Mouse (Mus musculus) midbrain, embryonic 11.5 days (tissue): ENCODE measurements at regions not wholly inside any gene's neighbourhood (a gene's known extent, or its start where the extent isn't known, plus 50 kb on each side); places are given as distances from the start of the nearest gene placed in this dataset.

Experiments
- ATAC-seq: fragments of 200-750 bp; cut with Nextera tagmentation; 2 replicates; pipeline ENCODE4 v1.8.0; 2017; ENCODE audit warnings: moderate TSS enrichment, moderate library complexity; ENCODE audit not compliant: low FRiP score
- DNase-seq: peaks from one replicate; pipeline ENCODE4 v3.0.0; 2015; ENCODE audit warnings: low spot score; ENCODE audit errors: missing footprints
- H3K27ac ChIP-seq: fragments of 300-500 bp; sonication (generic); 2 replicates; pipeline ENCODE4 v1.5.1; 2014; ENCODE audit warnings: low read depth, low read length
- H3K27me3 ChIP-seq: fragments of 300-500 bp; sonication (generic); 2 replicates; pipeline ENCODE4 v1.6.1; 2014; ENCODE audit warnings: mild to moderate bottlenecking, low read length, moderate library complexity, mixed read lengths; ENCODE audit not compliant: control insufficient read depth, insufficient read depth
- H3K36me3 ChIP-seq: fragments of 300-500 bp; sonication (generic); 2 replicates; pipeline ENCODE4 v1.6.1; 2014; ENCODE audit warnings: mild to moderate bottlenecking, low read length, moderate library complexity, mixed read lengths; ENCODE audit not compliant: control insufficient read depth, insufficient read depth
- H3K4me1 ChIP-seq: fragments of 300-500 bp; sonication (generic); 2 replicates; pipeline ENCODE4 v1.6.1; 2014; ENCODE audit warnings: low read length; ENCODE audit not compliant: control insufficient read depth, insufficient read depth
- H3K4me2 ChIP-seq: fragments of 300-500 bp; sonication (generic); 2 replicates; pipeline ENCODE4 v1.6.1; 2014; ENCODE audit warnings: mild to moderate bottlenecking, moderate library complexity
- H3K4me3 ChIP-seq: fragments of 300-500 bp; sonication (generic); 2 replicates; pipeline ENCODE4 v1.5.1; 2014; ENCODE audit warnings: low read depth, low read length
- H3K9ac ChIP-seq: fragments of 300-500 bp; sonication (generic); 2 replicates; pipeline ENCODE4 v1.6.1; 2014; ENCODE audit warnings: low read length
- H3K9me3 ChIP-seq: fragments of 300-500 bp; sonication (generic); 2 replicates; pipeline ENCODE4 v1.6.1; 2016; ENCODE audit warnings: low read length; ENCODE audit not compliant: control insufficient read depth
- WGBS: fragments of 180-500 bp; shearing (Covaris S2); extraction: QIAGEN DNeasy Blood & Tissue Kit; methylation state at CpG from one replicate; pipeline ENCODE4 v1.1.7; 2014; 5-methylcytosine and 5-hydroxymethylcytosine counted together

- DNase-seq, result no peak
- no peak overlapping the region for H3K4me3 ChIP-seq
- no peak overlapping the region for H3K4me2 ChIP-seq
- 95% methylated on average over 5 of the region's 5 CpGs for WGBS
- no peak overlapping the region for H3K27ac ChIP-seq
- H3K36me3 ChIP-seq, result no peaks in the 10 kb centered on the region
- no peaks in the 10 kb centered on the region for H3K27me3 ChIP-seq
- no peaks in the 10 kb centered on the region for H3K9me3 ChIP-seq
- no peaks in the 10 kb centered on the region for H3K4me1 ChIP-seq
- H3K9ac ChIP-seq, result no peak overlapping the region
- no peak for ATAC-seq
Observed at GRCm38 (mm10) chr2:178685211-178685610, 254.9 kb downstream of the Cdh26 start.

GRCm38 (mm10) chr2:178686167-178686601, 255.9 kb downstream of the Cdh26 start:
- Histone ChIP-seq H3K4me3 (no peak overlapping the region), H3K9me3 (no peaks in the 10 kb centered on the region), H3K27ac (no peak overlapping the region), H3K4me1 (no peaks in the 10 kb centered on the region), H3K36me3 (no peaks in the 10 kb centered on the region), H3K9ac (no peak overlapping the region), H3K4me2 (no peak overlapping the region), H3K27me3 (no peaks in the 10 kb centered on the region)
- no peak for DNase-seq
- WGBS, result 58% methylated on average over 7 of the region's 7 CpGs
- ATAC-seq, result peak; percentile 56; the same call in 1 of the 2 replicates

GRCm38 (mm10) chr2:178688586-178688985, 258.3 kb downstream of the Cdh26 start:
- Histone ChIP-seq H3K27ac (no peak overlapping the region), H3K4me1 (no peaks in the 10 kb centered on the region), H3K36me3 (no peaks in the 10 kb centered on the region), H3K9me3 (no peaks in the 10 kb centered on the region), H3K27me3 (no peaks in the 10 kb centered on the region), H3K4me3 (no peak overlapping the region), H3K4me2 (no peak overlapping the region), H3K9ac (no peak overlapping the region)
- no peak for ATAC-seq
- 78% methylated on average over 6 of the region's 6 CpGs for WGBS
- no peak for DNase-seq

- Histone ChIP-seq H3K9me3 (no peaks in the 10 kb centered on the region), H3K9ac (no peak overlapping the region), H3K4me1 (no peaks in the 10 kb centered on the region), H3K36me3 (no peaks in the 10 kb centered on the region), H3K27me3 (no peaks in the 10 kb centered on the region), H3K27ac (no peak overlapping the region), H3K4me2 (no peak overlapping the region), H3K4me3 (no peak overlapping the region)
- WGBS, result 79% methylated on average over 13 of the region's 13 CpGs
- ATAC-seq (no peak), DNase-seq (no peak)
Observed at GRCm38 (mm10) chr2:178691190-178691864, 261.0 kb downstream of the Cdh26 start.

- H3K36me3 ChIP-seq, result no peaks in the 10 kb centered on the region
- H3K27me3 ChIP-seq, result no peaks in the 10 kb centered on the region
- 80% methylated on average over 4 of the region's 4 CpGs for WGBS
- no peak overlapping the region for H3K27ac ChIP-seq
- no peaks in the 10 kb centered on the region for H3K4me1 ChIP-seq
- no peak overlapping the region for H3K4me2 ChIP-seq
- ATAC-seq (0 out of 2 replicates have a peak, but pooled peaks have one; percentile 30), DNase-seq (no peak)
- H3K9ac ChIP-seq, result no peak overlapping the region
- no peak overlapping the region for H3K4me3 ChIP-seq
- H3K9me3 ChIP-seq, result no peaks in the 10 kb centered on the region
Observed at GRCm38 (mm10) chr2:178691865-178692228, 261.5 kb downstream of the Cdh26 start.

- Histone ChIP-seq H3K36me3 (no peaks in the 10 kb centered on the region), H3K4me1 (no peaks in the 10 kb centered on the region), H3K9me3 (no peaks in the 10 kb centered on the region), H3K27me3 (no peaks in the 10 kb centered on the region), H3K9ac (no peak overlapping the region), H3K27ac (no peak overlapping the region), H3K4me3 (no peak overlapping the region), H3K4me2 (no peak overlapping the region)
- 70% methylated on average over 3 of the region's 3 CpGs for WGBS
- DNase-seq, result no peak
- no peak for ATAC-seq
Observed at GRCm38 (mm10) chr2:178692231-178692630, 261.9 kb downstream of the Cdh26 start.

GRCm38 (mm10) chr2:178698648-178699047, 268.3 kb downstream of the Cdh26 start:
- Histone ChIP-seq H3K27me3 (no peaks in the 10 kb centered on the region), H3K4me3 (no peak overlapping the region), H3K4me2 (no peak overlapping the region), H3K4me1 (no peaks in the 10 kb centered on the region), H3K9ac (no peak overlapping the region), H3K36me3 (no peaks in the 10 kb centered on the region), H3K27ac (no peak overlapping the region), H3K9me3 (no peaks in the 10 kb centered on the region)
- 83% methylated on average over 13 of the region's 13 CpGs for WGBS
- ATAC-seq (no peak), DNase-seq (no peak)

- Histone ChIP-seq H3K27me3 (no peaks in the 10 kb centered on the region), H3K9ac (no peak overlapping the region), H3K4me2 (no peak overlapping the region), H3K4me3 (no peak overlapping the region), H3K36me3 (no peaks in the 10 kb centered on the region), H3K9me3 (no peaks in the 10 kb centered on the region), H3K4me1 (no peaks in the 10 kb centered on the region), H3K27ac (no peak overlapping the region)
- DNase-seq (no peak), ATAC-seq (no peak)
- WGBS, result 70% methylated on average over 3 of the region's 3 CpGs
Observed at GRCm38 (mm10) chr2:178700825-178701224, 270.5 kb downstream of the Cdh26 start.

- Histone ChIP-seq H3K36me3 (no peaks in the 10 kb centered on the region), H3K4me3 (no peak overlapping the region), H3K9me3 (no peaks in the 10 kb centered on the region), H3K9ac (no peak overlapping the region), H3K4me1 (no peaks in the 10 kb centered on the region), H3K27ac (no peak overlapping the region), H3K27me3 (no peaks in the 10 kb centered on the region), H3K4me2 (no peak overlapping the region)
- ATAC-seq (no peak), DNase-seq (no peak)
- WGBS, result 84% methylated on average over 3 of the region's 3 CpGs
Observed at GRCm38 (mm10) chr2:178704510-178704909, 274.2 kb downstream of the Cdh26 start.
